9 mouse cellular contexts compared by ENCODE assay signal in the genomic region with DNA sequence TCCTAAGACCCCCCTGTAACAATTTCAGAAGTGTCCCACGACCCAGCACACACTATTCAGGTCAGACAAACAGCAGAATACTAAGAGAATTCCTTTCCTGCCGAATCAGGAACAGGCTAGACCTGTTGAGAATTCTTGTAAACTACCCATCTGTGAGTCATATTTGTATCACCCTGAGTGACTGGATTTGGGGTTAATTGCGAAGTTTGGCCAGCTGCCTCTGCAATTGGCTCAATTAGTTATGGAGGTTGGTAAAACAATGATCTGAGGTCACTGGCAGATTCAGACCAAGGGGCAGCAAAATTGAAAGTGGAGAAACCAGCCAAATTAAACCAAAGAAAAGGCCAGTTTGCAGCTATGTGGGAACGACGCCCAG.
A peak's percentile ranks its signal among the peaks of the same experiment; 100 is the strongest.
DNase-seq lines count a peak whose midpoint lies in the region; ATAC-seq and TF ChIP-seq lines count a peak whose summit lies in the region.
"Had no signal": no experiment of that assay in that cellular context is flagged by ENCODE, and none has a peak within 500 bp of the region (broad histone marks: within the 10 kb centered on the region; RNA-seq: fewer than 3 reads in every experiment).

No protein-coding gene starts in this region.

- peak; percentile 25 for DNase-seq in cerebellum, adult 11 months
- peak; percentile 15 for DNase-seq in ovary, adult 18-20 months (ENCODE audit: low spot score)
- no peak for DNase-seq in ovary, postnatal 14 days (ENCODE audit: low spot score)
- DNase-seq in gastrocnemius, postnatal 25 days = peak; percentile 18
- DNase-seq in limb, embryonic 10.5 days (ENCODE audit: low spot score) = no peak
- DNase-seq in liver, postnatal 0 days = no peak

- H3K4me3 ChIP-seq in limb, embryonic 10.5 days = no peak overlapping the region
- no peak overlapping the region for H3K4me3 ChIP-seq in liver, postnatal 0 days (ENCODE audit: low read depth, low read length)

- H3K27ac ChIP-seq in limb, embryonic 10.5 days = peak overlapping the region; percentile 62
- no peak overlapping the region for H3K27ac ChIP-seq in liver, postnatal 0 days (ENCODE audit: low read depth)
- H3K27ac ChIP-seq: kidney, postnatal 0 days had no signal

- no peak overlapping the region for H3K4me2 ChIP-seq in liver, postnatal 0 days (ENCODE audit: low read depth, low read length)

- TF ChIP-seq EP300 in liver, postnatal 0 days (IDR thresholded peaks at IDR 0.05; ENCODE audit: low read depth) = no peak

- no peak for ATAC-seq in cerebellum, adult (ENCODE audit: insufficient number of reproducible peaks, low FRiP score, low TSS enrichment)
- no peak for ATAC-seq in megakaryocyte-erythroid progenitor cell, adult 5-6 weeks (replicated peaks; ENCODE audit: low FRiP score, low TSS enrichment, poor library complexity, severe bottlenecking)
- no peak for ATAC-seq in liver, postnatal 0 days

- H3K9ac ChIP-seq in liver, postnatal 0 days (replicated peaks) = no peak overlapping the region

- WGBS in limb, embryonic 10.5 days = 50% methylated on average over 5 of the region's 5 CpGs
- 63% methylated on average over 5 of the region's 5 CpGs for WGBS in liver, postnatal 0 days (ENCODE audit: insufficient replicate concordance)

- no peak for TF ChIP-seq CTCF in liver, postnatal 0 days (IDR thresholded peaks at IDR 0.05; ENCODE audit: low read depth)

- H3K9me3 ChIP-seq in limb, embryonic 10.5 days (replicated peaks) = no peaks in the 10 kb centered on the region
- H3K9me3 ChIP-seq in liver, postnatal 0 days (ENCODE audit: low read length) = no peaks in the 10 kb centered on the region

- H3K4me1 ChIP-seq in limb, embryonic 10.5 days = peaks cover 40% of the 10 kb centered on the region
- no peaks in the 10 kb centered on the region for H3K4me1 ChIP-seq in liver, postnatal 0 days (ENCODE audit: insufficient read depth)

- no peaks in the 10 kb centered on the region for H3K36me3 ChIP-seq in limb, embryonic 10.5 days
- H3K36me3 ChIP-seq in liver, postnatal 0 days (replicated peaks; ENCODE audit: insufficient read depth, low read length) = no peaks in the 10 kb centered on the region

- no peaks in the 10 kb centered on the region for H3K27me3 ChIP-seq in limb, embryonic 10.5 days (ENCODE audit: low read depth, poor library complexity, severe bottlenecking)
- H3K27me3 ChIP-seq in liver, postnatal 0 days (ENCODE audit: insufficient read depth, low read length) = no peaks in the 10 kb centered on the region

Comparison
In these comparisons a context has a peak if more than half of its experiments do, and no peak if none do; other contexts are left out.
1. DNase-seq: peak in cerebellum, adult 11 months (single experiment), ovary, adult 18-20 months (single experiment) and gastrocnemius, postnatal 25 days (single experiment); none in ovary, postnatal 14 days (single experiment), limb, embryonic 10.5 days (single experiment) and liver, postnatal 0 days (single experiment).